ENCODE assay signal across 25 mouse cellular contexts in genomic region chr17:28310831-28311230, GRCm38 (mm10). TPM values are rescaled to one million over a fixed set of nuclear protein-coding genes. Genes with fewer than 3 reads are reported as not detected.
DNase-seq lines count a peak whose midpoint lies in the region; ATAC-seq and TF ChIP-seq lines count a peak whose summit lies in the region.
"Had no signal": no experiment of that assay in that cellular context is flagged by ENCODE, and none has a peak within 500 bp of the region (broad histone marks: within the 10 kb centered on the region; RNA-seq: fewer than 3 reads in every experiment).

No protein-coding gene starts in this region.

- peaks cover 8% of the 10 kb centered on the region for H3K36me3 ChIP-seq in E14TG2a.4 (ENCODE audit: insufficient read depth, low read length)
- no peaks in the 10 kb centered on the region for H3K36me3 ChIP-seq in midbrain, embryonic 15.5 days (replicated peaks)

- no peak for ATAC-seq in megakaryocyte-erythroid progenitor cell, adult 5-6 weeks (replicated peaks; ENCODE audit: low FRiP score, low TSS enrichment, poor library complexity, severe bottlenecking)
- ATAC-seq in midbrain, embryonic 15.5 days (replicated peaks): no peak
- ATAC-seq: forebrain, embryonic 13.5 days; inflammation-experienced regulatory T-cells, adult 6 months had no signal

- TF ChIP-seq CTCF in layer of hippocampus, adult 2 months (conservative IDR thresholded peaks at IDR 0.05): peak; percentile 27; the same call in 1 of the 2 replicates
- TF ChIP-seq CTCF in E14TG2a.4 (conservative IDR thresholded peaks at IDR 0.05; ENCODE audit: low read length): peak; percentile 28; the same call in 1 of the 2 replicates

- H3K27ac ChIP-seq in layer of hippocampus, adult 2 months: no peak overlapping the region
- no peak overlapping the region for H3K27ac ChIP-seq in midbrain, embryonic 15.5 days
- H3K27ac ChIP-seq: embryonic facial prominence, embryonic 12.5 days; forebrain, embryonic 13.5 days; heart, embryonic 10.5 days; hindbrain, embryonic 10.5 days; limb, embryonic 13.5 days had no signal

- no peak overlapping the region for H3K4me3 ChIP-seq in layer of hippocampus, adult 2 months
- no peak overlapping the region for H3K4me3 ChIP-seq in E14TG2a.4 (replicated peaks; ENCODE audit: low read length)
- no peak overlapping the region for H3K4me3 ChIP-seq in midbrain, embryonic 15.5 days
- H3K4me3 ChIP-seq: embryonic facial prominence, embryonic 12.5 days; erythroblast, embryonic 14.5 days; forebrain, embryonic 13.5 days; heart, embryonic 10.5 days; hindbrain, embryonic 10.5 days; limb, embryonic 13.5 days; megakaryocyte, embryonic 14.5 days had no signal

- H3K4me1 ChIP-seq in E14TG2a.4 (replicated peaks; ENCODE audit: low read depth, low read length): peaks cover 37% of the 10 kb centered on the region
- H3K4me1 ChIP-seq in midbrain, embryonic 15.5 days: peaks cover 19% of the 10 kb centered on the region

- WGBS in midbrain, embryonic 15.5 days: 77% methylated on average over 3 of the region's 3 CpGs

- no peaks in the 10 kb centered on the region for H3K27me3 ChIP-seq in E14TG2a.4 (ENCODE audit: insufficient read depth, low read length)
- no peaks in the 10 kb centered on the region for H3K27me3 ChIP-seq in midbrain, embryonic 15.5 days (replicated peaks)
- H3K27me3 ChIP-seq: embryonic facial prominence, embryonic 12.5 days; forebrain, embryonic 13.5 days; limb, embryonic 13.5 days; megakaryocyte, embryonic 14.5 days had no signal

- H3K9me3 ChIP-seq in E14TG2a.4 (ENCODE audit: low read length): peaks cover under 1% of the 10 kb centered on the region
- no peaks in the 10 kb centered on the region for H3K9me3 ChIP-seq in midbrain, embryonic 15.5 days
- H3K9me3 ChIP-seq: embryonic facial prominence, embryonic 12.5 days; forebrain, embryonic 13.5 days; heart, embryonic 10.5 days; hindbrain, embryonic 10.5 days; limb, embryonic 13.5 days; megakaryocyte, embryonic 14.5 days had no signal

- DNase-seq in layer of hippocampus, adult 2 months (ENCODE audit: low spot score in 2 of 2): no peak
- no peak for DNase-seq in layer of hippocampus, adult 8-10 months (ENCODE audit: low spot score in 2 of 2)
- DNase-seq in 3T3-L1 (ENCODE audit: low read depth, low spot score) (peak; percentile 66), R1 (ENCODE audit: low read depth, low spot score) (peak; percentile 88)
- no peak for DNase-seq in gastrocnemius, adult 18-20 months (ENCODE audit: low spot score)
- DNase-seq: adrenal gland, adult 2 months; cerebellum, adult 9-11 months; gastrocnemius, postnatal 36 days; right cerebral cortex, adult 18-20 months; thymus, postnatal 25 days had no signal

- no peak overlapping the region for H3K9ac ChIP-seq in midbrain, embryonic 15.5 days
- H3K9ac ChIP-seq: embryonic facial prominence, embryonic 12.5 days; forebrain, embryonic 13.5 days; limb, embryonic 13.5 days had no signal

- H3K4me2 ChIP-seq in midbrain, embryonic 15.5 days: no peak overlapping the region
- H3K4me2 ChIP-seq: embryonic facial prominence, embryonic 12.5 days; forebrain, embryonic 13.5 days; limb, embryonic 13.5 days had no signal

RNA-seq across cellular contexts. Expression of gene Fance, which starts 2.5 kb away (rescaled TPM):
- 10 to 100 TPM; 30.3 to 34.9 TPM for total RNA-seq in layer of hippocampus, adult 2 months (2021)
- 10 to 100 TPM; 31.8 to 42.1 (median 34.9) TPM for total RNA-seq in layer of hippocampus, adult 8-10 months (2022)
- total RNA-seq in megakaryocyte-erythroid progenitor cell, adult 5-6 weeks (2014; fragmentation: Nextera tagmentation): 47.6 and 82.8 TPM in 2 replicates
- 21.0 and 56.9 TPM in 2 replicates for total RNA-seq in megakaryocyte-erythroid progenitor cell, adult 5-6 weeks (2017)
- 10 to 100 TPM; 10.3 to 11.2 TPM for total RNA-seq in gastrocnemius, adult 18-20 months (2021)
- polyA plus RNA-seq in midbrain, embryonic 15.5 days (2015; fragmentation: Nextera tagmentation; extraction: Ambion mirVana): 27.8 and 28.5 TPM in 2 replicates

RNA-seq across cellular contexts. Expression of gene Rpl10a, which starts 17.4 kb away (rescaled TPM):
- total RNA-seq in layer of hippocampus, adult 2 months (2021): 100 to 1,000 TPM; 345 to 350 TPM
- 100 to 1,000 TPM; 309 to 406 (median 361) TPM for total RNA-seq in layer of hippocampus, adult 8-10 months (2022)
- 3,438 and 3,746 TPM in 2 replicates for total RNA-seq in megakaryocyte-erythroid progenitor cell, adult 5-6 weeks (2014; fragmentation: Nextera tagmentation)
- 861 and 1,170 TPM in 2 replicates for total RNA-seq in megakaryocyte-erythroid progenitor cell, adult 5-6 weeks (2017)
- 100 to 1,000 TPM; 418 to 419 TPM for total RNA-seq in gastrocnemius, adult 18-20 months (2021)
- 307 and 313 TPM in 2 replicates for polyA plus RNA-seq in midbrain, embryonic 15.5 days (2015; fragmentation: Nextera tagmentation; extraction: Ambion mirVana)

RNA-seq across cellular contexts. Expression of gene Tead3, which starts 39.8 kb away (rescaled TPM):
- 1 to 10 TPM; 3.0 to 3.2 TPM for total RNA-seq in layer of hippocampus, adult 2 months (2021)
- total RNA-seq in layer of hippocampus, adult 8-10 months (2022): 1 to 10 TPM; 2.6 to 6.5 (median 4.6) TPM
- total RNA-seq in megakaryocyte-erythroid progenitor cell, adult 5-6 weeks (2014; fragmentation: Nextera tagmentation): 0.20 and 0.37 TPM in 2 replicates
- 0.30 TPM in 1 of 2 replicates, not detected in the other for total RNA-seq in megakaryocyte-erythroid progenitor cell, adult 5-6 weeks (2017)
- 1 to 10 TPM; 5.3 to 6.9 TPM for total RNA-seq in gastrocnemius, adult 18-20 months (2021)
- polyA plus RNA-seq in midbrain, embryonic 15.5 days (2015; fragmentation: Nextera tagmentation; extraction: Ambion mirVana): 1.4 and 2.1 TPM in 2 replicates
- polyA plus RNA-seq: inflammation-experienced regulatory T-cells, adult 6 months had no signal

RNA-seq across cellular contexts. Expression of gene Tulp1, which starts 54.2 kb away (rescaled TPM):
- not detected for total RNA-seq in layer of hippocampus, adult 2 months (2021)
- total RNA-seq in layer of hippocampus, adult 8-10 months (2022): 1 to 10 TPM in 1 of 4 experiments, not detected in 3; 1.2 TPM
- not detected in 2 replicates for total RNA-seq in megakaryocyte-erythroid progenitor cell, adult 5-6 weeks (2014; fragmentation: Nextera tagmentation)
- total RNA-seq in megakaryocyte-erythroid progenitor cell, adult 5-6 weeks (2017): 0.99 TPM in 1 of 2 replicates, not detected in the other
- total RNA-seq in gastrocnemius, adult 18-20 months (2021): not detected
- 1.3 and 1.9 TPM in 2 replicates for polyA plus RNA-seq in midbrain, embryonic 15.5 days (2015; fragmentation: Nextera tagmentation; extraction: Ambion mirVana)
- total RNA-seq: adrenal gland, adult 2 months; gastrocnemius, postnatal 36 days; layer of hippocampus, postnatal 14 days had no signal
- polyA plus RNA-seq: cortical plate, adult 2 months; frontal cortex, adult 2 months; liver, embryonic 16.5 days had no signal

Comparison
In these comparisons a context has a peak if more than half of its experiments do, and no peak if none do; other contexts are left out.
1. DNase-seq: peak in 3T3-L1 (single experiment) and R1 (single experiment); none in layer of hippocampus, adult 2 months (0 of 2), layer of hippocampus, adult 8-10 months (0 of 2) and gastrocnemius, adult 18-20 months (single experiment).